Mouse (Mus musculus) adrenal gland (tissue): Measurements from ENCODE around the gene Art1.

Experiments used
- intact Hi-C: fragments of 180-260 bp; cut with DNase I; formaldehyde crosslinking; loops from one replicate; pipeline ENCODE4 v1.15.1; 2025

Gene Art1

GRCm38 (mm10) chr7:102108206-102108605, 6.7 kb downstream of the Art1 start:
- intact Hi-C loops, result no loop called here

- intact Hi-C loops, result no loop called here
These were observed 7.6 kb downstream of the Art1 start, which contains the start of gene Art5 for GRCm38 (mm10) chr7:102109171-102109570. TSS of gene Art5 (minus strand) at chr7:102109489.

GRCm38 (mm10) chr7:102109746-102110145, 8.2 kb downstream of the Art1 start:
- intact Hi-C loops, result no loop called here

GRCm38 (mm10) chr7:102113151-102113729, 11.7 kb downstream of the Art1 start:
- intact Hi-C loops, result no loop called here

- intact Hi-C loops, result no loop called here
These were observed 15.2 kb downstream of the Art1 start, which contains the start of gene Chrna10 for GRCm38 (mm10) chr7:102116579-102117331. TSS of gene Chrna10 (minus strand) at chr7:102116828.

GRCm38 (mm10) chr7:102117382-102117781, 15.8 kb downstream of the Art1 start:
- intact Hi-C loops, result no loop called here

GRCm38 (mm10) chr7:102120326-102120725, 18.8 kb downstream of the Art1 start:
- intact Hi-C loops, result no loop called here

GRCm38 (mm10) chr7:102132395-102132794, 30.9 kb downstream of the Art1 start:
- intact Hi-C loops, result no loop called here

GRCm38 (mm10) chr7:102137464-102137863, 35.9 kb downstream of the Art1 start:
- intact Hi-C loops, result loop anchor here (5.0 kb wide), 1 partner anchor 40 kb away; no protein-coding TSS in a partner anchor

- intact Hi-C loops, result loop anchor here (5.0 kb wide), 1 partner anchor 39 kb away; no protein-coding TSS in a partner anchor
These were observed 36.4 kb downstream of the Art1 start for GRCm38 (mm10) chr7:102137898-102138297.

- intact Hi-C loops, result no loop called here
These were observed 52.1 kb downstream of the Art1 start for GRCm38 (mm10) chr7:102153691-102154090.
